Mouse (Mus musculus): ENCODE measurements at regions not wholly inside any gene's neighbourhood (a gene's known extent, or its start where the extent isn't known, plus 50 kb on each side); places are given as distances from the start of the nearest gene placed in this dataset.
A peak's percentile ranks its signal among the peaks of the same experiment; 100 is the strongest.

DNA sequence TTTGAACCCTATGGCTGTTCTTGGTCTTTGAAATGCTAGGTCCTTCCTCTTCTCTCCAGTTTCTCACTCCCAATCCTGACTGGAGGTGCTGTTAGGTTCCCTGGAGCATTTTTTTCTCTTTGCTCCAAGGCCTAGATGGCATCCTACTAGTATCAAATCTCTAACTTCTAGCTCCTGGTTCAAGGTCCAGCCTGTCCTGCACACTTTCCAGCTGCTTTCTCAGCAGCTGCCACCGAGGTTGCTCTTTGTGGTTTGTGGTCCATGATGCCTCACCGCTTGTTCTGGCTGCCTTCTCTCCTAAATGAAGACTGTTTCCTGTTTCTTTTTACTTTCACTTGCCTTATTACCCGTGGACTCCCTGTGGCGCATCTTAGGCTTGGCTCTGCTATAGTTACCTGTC lies 66.4 kb downstream of the 4930564D02Rik start:
- TF ChIP-seq POLR2A (IDR thresholded peaks at IDR 0.05; ENCODE audit: low read depth, low read length) = no peak
- no peak for TF ChIP-seq MAZ (IDR thresholded peaks at IDR 0.05; ENCODE audit: low read depth, low read length)
- no peak for TF ChIP-seq TCF12 (IDR thresholded peaks at IDR 0.05; ENCODE audit: low read depth, low read length)
- no peak for TF ChIP-seq MAFK (IDR thresholded peaks at IDR 0.05; ENCODE audit: insufficient replicate concordance, low read length)
- TF ChIP-seq BHLHE40 (IDR thresholded peaks at IDR 0.05; ENCODE audit: low read depth, low read length) = 0 out of 2 replicates have a peak, but pooled peaks have one; percentile 38
- TF ChIP-seq ZNF384 (IDR thresholded peaks at IDR 0.05; ENCODE audit: low read depth, low read length) = no peak
- TF ChIP-seq ETS1 (conservative IDR thresholded peaks at IDR 0.05; ENCODE audit: low read depth, low read length) = no peak
